Mouse (Mus musculus) adrenal gland (tissue): ENCODE data around the gene Arid1a.

Experiments
- intact Hi-C: fragments of 180-260 bp; cut with DNase I; formaldehyde crosslinking; loops from one replicate; pipeline ENCODE4 v1.15.1; 2025

Gene Arid1a

GRCm38 (mm10) chr4:133677266-133677665 lies 79.3 kb downstream of the Arid1a start:
- intact Hi-C loops = no loop called here

GRCm38 (mm10) chr4:133676189-133676588 lies 80.4 kb downstream of the Arid1a start:
- intact Hi-C loops = no loop called here

GRCm38 (mm10) chr4:133675594-133676016 lies 81.0 kb downstream of the Arid1a start:
- intact Hi-C loops = no loop called here

GRCm38 (mm10) chr4:133674331-133674695 lies 82.3 kb downstream of the Arid1a start:
- intact Hi-C loops = loop anchor here (5.0 kb wide), 2 partner anchors 78 to 98 kb away; no protein-coding TSS in a partner anchor

- intact Hi-C loops = loop anchor here (5.0 kb wide), 2 partner anchors 79 to 99 kb away; no protein-coding TSS in a partner anchor
Observed at GRCm38 (mm10) chr4:133673666-133674330, 82.8 kb downstream of the Arid1a start.

GRCm38 (mm10) chr4:133672845-133673647 lies 83.5 kb downstream of the Arid1a start:
- intact Hi-C loops = loop anchor here (5.0 kb wide), 2 partner anchors 79 to 99 kb away; no protein-coding TSS in a partner anchor

GRCm38 (mm10) chr4:133671881-133672844 lies 84.4 kb downstream of the Arid1a start, which contains the start of gene Pigv:
Gene Pigv (minus strand): TSS chr4:133672647.
- intact Hi-C loops = loop anchor here (2.0 to 5.0 kb wide), 3 partner anchors 80 to 157 kb away; no protein-coding TSS in a partner anchor

GRCm38 (mm10) chr4:133671184-133671880 lies 85.2 kb downstream of the Arid1a start:
- intact Hi-C loops = loop anchor here (2.0 to 5.0 kb wide), 3 partner anchors 81 to 157 kb away; no protein-coding TSS in a partner anchor

- intact Hi-C loops = loop anchor here (2.0 to 5.0 kb wide), 3 partner anchors 83 to 159 kb away; no protein-coding TSS in a partner anchor
Observed at GRCm38 (mm10) chr4:133669652-133670210, 86.8 kb downstream of the Arid1a start.

GRCm38 (mm10) chr4:133668537-133668936 lies 88.0 kb downstream of the Arid1a start:
- intact Hi-C loops = no loop called here

- intact Hi-C loops = no loop called here
Observed at GRCm38 (mm10) chr4:133666199-133666598, 90.4 kb downstream of the Arid1a start.

- intact Hi-C loops = no loop called here
Observed at GRCm38 (mm10) chr4:133665118-133665517, 91.5 kb downstream of the Arid1a start.

- intact Hi-C loops = no loop called here
Observed at GRCm38 (mm10) chr4:133662945-133663344, 93.6 kb downstream of the Arid1a start.

GRCm38 (mm10) chr4:133662421-133662820 lies 94.1 kb downstream of the Arid1a start:
- intact Hi-C loops = no loop called here

GRCm38 (mm10) chr4:133660193-133661155 lies 96.1 kb downstream of the Arid1a start:
- intact Hi-C loops = no loop called here

- intact Hi-C loops = no loop called here
Observed at GRCm38 (mm10) chr4:133659497-133660192, 96.9 kb downstream of the Arid1a start.

- intact Hi-C loops = no loop called here
Observed at GRCm38 (mm10) chr4:133658729-133659128, 97.8 kb downstream of the Arid1a start.

GRCm38 (mm10) chr4:133657829-133658458 lies 98.6 kb downstream of the Arid1a start:
- intact Hi-C loops = no loop called here
